Mouse (Mus musculus): ENCODE measurements around the gene Vti1a.

Gene Vti1a

DNA sequence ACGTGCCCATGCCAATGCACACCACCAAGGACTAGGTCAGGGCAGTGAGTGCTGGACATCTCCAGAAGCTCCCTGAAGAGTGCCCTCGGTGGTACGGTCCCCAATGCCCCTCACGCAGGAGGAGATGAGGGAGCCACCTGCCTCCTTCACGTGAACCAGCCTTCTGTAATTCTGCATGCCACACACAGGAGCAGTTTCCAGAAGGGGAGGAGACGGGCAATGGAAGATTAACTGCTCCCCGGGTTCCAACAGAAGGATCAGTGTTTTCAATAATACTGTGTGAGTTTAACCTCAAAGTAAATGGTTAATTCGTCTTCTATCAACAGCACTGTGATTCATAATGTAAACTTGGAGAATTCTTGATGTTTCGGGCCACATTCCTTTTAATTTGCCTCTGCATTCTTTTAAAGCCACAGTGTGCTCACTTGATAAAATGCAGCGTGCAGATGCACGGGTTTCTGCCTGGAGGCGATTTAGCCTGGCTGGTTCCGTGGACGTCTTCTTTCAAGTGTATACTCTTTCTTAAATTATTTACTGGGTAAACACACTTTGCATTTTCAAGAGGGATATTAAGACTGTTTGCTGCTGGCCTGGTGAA is 304.4 kb downstream of the Vti1a start:
- no peak for DNase-seq (ENCODE audit: low read depth, low spot score)

DNA sequence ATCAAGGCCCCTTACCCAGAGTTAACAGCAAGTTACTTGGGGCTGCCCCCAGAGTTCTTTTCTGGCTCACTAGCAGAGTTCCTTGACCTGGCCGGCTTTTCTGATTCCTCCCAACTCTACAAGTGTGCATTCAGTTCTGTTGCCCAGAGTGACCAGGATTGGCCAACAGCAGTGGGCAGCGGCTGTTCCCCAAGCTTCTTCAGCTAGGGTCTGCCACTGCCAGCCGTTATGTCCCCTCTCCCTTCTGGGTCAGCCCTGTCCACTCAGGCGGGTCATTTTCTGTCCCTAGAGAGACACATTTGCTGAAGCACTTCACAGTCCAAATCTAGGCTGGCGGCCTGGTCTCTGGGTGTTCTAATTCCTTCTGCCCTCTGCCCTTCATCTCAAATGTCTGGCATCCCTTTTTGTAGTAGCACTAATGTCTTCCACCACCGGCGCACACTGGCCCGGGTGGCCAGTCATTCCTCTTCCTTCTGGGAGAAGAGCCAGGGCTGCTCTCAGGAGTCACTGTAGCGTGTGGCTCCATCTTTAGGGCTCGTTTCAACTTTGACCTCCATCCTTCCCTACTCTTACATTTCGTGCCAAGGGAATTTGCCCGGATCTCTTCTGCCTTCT is 305.0 kb downstream of the Vti1a start:
- DNase-seq (ENCODE audit: low read depth, low spot score), result no peak

DNA sequence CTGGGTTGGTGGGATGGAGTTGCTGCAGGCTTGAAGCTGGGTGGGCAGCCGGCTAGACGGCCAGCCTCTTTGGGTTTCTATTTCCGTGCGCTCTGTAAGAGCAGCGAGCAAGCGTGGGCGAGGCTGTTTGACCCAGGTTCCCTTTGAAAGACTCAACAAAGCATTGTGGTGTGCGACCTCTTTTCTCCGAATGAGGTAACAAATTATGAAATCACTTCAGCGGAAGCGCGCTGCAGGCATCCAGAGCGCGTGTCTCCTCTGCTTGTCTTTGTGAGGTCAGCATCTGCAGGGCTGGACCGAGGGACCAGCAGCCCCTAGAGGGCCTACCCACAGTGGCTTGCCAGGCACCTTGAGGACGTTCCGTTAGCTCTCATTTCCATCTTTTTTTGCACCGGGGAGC is 306.7 kb downstream of the Vti1a start:
- no peak for DNase-seq (ENCODE audit: low read depth, low spot score)

DNA sequence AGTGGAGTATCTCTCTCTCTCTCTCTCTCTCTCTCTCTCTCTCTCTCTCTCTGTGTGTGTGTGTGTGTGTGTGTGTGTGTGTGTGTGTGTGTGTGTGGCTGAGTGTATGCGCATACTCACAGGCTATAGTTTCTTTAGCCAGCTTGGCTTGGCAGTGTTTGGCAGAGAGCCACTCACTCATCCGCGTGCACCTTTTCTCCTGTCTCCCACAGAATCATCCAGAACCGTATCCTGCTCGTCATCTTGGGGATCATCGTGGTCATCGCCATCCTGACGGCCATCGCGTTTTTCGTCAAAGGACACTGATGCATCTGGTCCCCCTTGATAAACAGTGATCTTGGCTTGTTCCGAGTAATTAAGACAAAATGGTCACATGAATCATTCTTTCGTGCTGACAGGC is 307.5 kb downstream of the Vti1a start:
- DNase-seq (ENCODE audit: low read depth, low spot score), result no peak

DNA sequence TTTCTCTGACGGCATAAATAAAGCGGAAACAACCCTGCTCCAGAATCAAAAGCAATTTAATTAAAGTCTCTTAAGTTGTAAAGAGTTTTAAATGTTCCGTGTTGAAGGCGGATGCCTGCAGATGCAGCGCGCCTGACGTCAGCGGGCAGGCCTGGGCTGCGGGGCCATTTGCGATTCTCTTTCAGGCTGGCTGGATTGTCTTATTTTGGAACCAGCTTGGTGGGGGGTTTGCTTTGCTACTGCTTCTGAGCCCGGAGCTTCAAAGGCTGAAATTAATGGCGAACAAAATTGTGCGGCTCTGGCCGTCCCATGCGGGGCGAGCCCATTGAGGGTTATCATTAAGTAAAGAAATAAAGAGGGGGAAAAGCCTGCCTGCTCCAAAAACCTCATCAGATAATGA is 310.4 kb downstream of the Vti1a start:
- DNase-seq (ENCODE audit: low read depth, low spot score), result no peak

DNA sequence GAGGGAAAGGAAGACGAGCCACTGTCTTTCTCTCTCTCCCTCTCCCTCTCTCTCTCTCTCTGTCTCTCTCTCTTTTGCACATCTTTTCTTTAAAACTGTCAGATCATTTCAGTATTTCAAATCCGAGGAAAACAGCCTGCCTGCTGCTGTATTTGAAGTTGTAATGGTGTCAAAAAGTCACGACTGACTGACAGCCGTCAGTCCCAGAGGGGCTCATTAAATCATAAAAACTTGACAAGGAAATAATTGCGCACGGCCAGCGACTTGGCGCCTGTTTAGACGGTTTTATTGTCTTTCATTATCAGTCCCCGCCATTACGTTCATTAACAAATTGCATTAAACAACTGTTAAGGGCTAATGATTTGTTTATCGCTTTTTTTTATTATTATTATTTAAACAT is 310.9 kb downstream of the Vti1a start:
- DNase-seq (ENCODE audit: low read depth, low spot score), result no peak

DNA sequence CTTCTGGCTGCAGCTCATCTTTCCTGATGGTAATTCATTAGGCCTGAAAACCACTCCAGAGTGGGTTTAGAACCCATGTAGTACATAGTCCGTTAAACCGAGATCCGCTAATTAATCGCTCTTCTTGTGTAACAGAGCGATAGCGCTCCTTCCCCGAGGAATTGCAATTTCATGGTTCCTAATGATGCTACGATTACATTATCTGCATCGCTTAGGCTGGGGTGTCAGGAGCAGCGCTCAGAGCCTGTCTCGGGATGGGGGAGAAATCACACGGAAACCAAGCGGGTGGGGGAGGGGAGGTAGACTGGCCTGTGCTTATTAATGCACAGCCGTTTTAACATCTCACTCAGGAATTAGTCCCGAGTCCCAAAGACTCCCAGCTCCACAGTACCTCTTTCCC is 319.4 kb downstream of the Vti1a start:
- no peak for DNase-seq (ENCODE audit: low read depth, low spot score)

DNA sequence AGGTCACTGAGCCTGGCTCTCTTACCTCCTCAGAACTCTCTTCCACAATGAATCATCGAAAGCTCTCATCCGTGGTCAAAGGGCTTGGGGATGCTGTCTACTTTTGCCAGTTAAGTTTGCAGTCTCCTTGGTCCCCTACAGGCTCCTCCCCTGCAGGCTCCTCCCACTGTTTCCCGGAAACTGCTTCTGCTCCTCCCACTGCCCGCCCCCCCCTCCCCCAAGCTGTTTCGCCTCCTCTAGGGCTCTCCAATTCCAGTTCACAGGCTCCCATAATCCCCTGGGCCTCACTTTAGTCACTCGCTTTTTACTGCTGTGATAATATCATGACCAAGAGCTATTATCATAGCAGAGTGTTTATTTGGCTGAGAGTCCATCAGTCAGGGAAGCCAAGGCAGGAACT is 324.2 kb downstream of the Vti1a start:
- no peak for DNase-seq (ENCODE audit: low read depth, low spot score)

DNA sequence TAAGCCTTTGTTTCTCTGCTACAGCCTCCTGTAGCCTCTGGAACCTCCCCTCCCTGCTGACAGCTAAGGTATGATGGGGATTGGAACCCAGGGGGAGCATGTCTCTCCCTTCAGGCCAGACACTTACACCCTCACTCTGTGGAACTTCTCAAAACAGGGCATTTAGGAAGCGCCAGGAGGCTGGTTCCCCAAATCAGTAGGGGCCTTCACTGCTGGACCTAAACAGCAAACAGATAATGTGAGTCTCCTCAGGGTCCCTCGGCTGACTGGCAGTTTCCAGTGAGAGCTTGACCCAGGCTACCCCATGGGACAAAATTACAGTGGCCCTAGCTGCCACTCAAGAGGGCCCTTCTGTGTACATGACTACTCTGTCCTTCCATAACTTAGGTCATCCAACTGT is 325.8 kb downstream of the Vti1a start:
- no peak for DNase-seq (ENCODE audit: low read depth, low spot score)

DNA sequence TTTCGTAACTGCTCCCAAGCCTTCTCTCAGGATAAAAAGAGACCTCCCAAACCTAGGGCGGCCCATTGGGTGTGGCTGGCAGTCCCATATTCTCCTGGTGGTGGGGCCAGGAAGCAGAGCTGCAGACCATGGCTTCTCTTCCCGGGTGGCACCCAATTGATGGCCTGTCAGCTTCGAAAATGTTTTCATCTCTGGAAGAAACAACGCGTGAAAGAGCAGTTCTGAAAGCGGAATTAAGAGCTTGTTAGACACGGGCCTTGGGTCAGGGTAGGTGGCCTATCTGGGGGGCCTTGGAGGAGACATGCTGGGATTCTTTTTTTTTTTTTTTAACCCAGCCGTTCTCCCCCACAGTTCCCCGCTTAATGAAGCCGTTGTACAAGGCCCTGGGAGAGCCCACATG is 326.3 kb downstream of the Vti1a start:
- DNase-seq (ENCODE audit: low read depth, low spot score), result no peak

DNA sequence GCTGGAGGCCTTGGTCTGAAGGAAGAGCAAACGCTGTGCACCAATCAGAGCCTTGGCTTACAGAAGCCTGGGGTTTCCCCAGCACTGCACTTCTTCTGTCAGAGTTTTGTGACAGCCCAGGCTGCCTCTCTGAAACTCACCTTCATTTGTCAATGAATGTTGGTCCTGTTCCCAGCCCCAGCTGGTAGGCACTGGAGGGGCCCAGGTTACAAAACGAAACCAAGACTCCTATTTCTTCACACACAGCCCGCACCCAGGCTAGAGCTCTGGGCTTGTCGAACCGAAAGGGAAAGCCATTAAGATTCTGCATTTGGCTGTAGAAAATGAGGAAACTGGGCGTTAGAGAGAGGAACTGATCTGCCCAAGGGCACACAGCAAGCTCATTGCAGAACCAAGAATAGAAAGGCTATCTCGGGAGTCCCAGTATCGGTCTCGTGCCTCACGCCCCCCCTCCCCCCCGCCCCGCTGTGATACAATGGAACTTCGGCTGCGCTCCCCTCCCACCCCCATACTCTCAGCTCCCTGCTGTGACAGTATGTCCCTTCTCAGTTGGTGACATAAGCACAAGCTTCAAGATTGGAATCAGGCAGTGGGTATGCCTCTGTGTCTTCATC is 327.3 kb downstream of the Vti1a start:
- DNase-seq (ENCODE audit: low read depth, low spot score), result peak; percentile 48

DNA sequence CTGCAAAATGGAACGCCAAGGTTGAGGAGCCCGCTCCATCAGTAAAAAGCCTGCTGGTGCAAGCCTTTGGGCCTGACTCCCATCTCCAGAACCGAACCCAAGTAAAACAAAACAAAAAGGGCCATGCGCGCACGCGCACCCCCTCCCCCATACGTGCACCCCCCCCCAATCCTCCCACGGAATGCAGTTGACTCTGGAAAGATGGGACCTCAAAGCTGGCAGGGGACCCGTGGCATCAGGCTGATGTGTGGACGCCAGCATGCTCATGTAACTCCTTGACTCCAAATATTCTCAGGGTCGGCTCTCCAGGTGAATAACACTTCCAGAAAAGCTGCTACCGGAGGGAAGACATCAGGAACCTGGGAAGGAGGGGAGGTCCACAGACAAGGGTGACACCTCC is 327.8 kb downstream of the Vti1a start:
- DNase-seq (ENCODE audit: low read depth, low spot score), result no peak

DNA sequence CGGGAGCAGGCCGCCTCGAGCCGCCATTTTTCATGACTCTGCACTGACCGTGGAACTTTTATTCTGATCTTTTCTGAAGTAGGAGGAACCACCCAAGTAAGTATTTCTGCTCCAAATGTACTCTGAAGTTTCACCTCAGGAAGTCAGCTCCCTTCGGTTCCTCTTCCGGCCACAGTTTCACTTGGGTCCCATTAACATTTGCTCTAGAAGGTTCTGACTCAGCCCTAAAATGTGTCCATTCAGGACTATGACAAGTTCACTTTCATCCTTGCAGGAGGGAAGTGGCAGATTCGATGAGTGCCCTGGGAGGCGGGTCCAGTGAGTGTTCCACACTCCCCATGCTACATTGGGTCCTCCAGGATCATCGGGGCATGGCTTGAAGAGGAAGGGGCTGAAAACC is 333.3 kb downstream of the Vti1a start:
- DNase-seq (ENCODE audit: low read depth, low spot score), result no peak

DNA sequence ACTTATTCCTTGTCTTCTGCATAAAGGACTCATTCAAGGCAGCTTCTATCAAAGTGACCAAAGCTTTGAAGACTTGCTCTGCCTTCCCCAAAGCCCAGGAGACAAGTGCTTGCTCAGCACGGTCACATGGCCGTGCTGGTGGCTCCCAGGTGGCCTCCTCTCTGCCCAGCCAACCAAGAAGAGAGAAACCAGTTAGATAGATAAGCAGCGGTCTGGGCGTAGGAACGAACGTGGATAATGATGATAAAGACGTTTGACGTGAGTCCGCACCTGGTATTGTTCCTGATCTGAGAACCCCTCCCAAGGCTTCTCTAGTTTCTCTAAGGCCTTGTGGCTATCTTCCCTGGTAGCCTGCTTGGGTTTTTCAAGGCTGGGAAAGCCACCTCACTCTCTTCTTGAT is 334.9 kb downstream of the Vti1a start:
- DNase-seq (ENCODE audit: low read depth, low spot score), result no peak

DNA sequence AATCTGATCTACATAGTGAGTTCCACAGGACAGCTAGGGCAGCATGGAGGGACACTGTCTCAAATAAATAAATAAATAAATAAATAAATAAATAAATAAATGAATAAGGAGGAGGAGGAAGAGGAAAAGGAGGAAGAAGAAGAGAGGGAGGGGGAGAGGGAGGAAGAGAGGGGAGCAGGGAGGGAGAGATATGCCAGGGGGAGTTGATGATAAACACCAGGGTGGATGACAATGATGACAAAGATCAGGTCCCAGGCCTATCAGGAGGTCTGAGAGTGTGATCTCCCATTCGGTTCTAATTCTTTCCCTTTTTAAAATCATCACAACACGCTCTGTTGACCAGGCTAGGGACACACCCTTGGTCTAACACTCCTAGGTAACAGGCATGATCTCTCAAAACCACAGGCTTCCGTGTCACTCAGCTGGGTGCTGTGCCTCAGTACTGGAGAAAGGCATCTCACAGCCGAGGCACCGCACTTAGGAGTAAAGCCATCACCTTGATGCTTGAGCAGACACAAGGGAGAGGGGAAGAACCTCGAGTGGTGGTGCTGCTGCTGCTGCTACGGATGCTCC is 336.7 kb downstream of the Vti1a start:
- DNase-seq (ENCODE audit: low read depth, low spot score), result no peak

DNA sequence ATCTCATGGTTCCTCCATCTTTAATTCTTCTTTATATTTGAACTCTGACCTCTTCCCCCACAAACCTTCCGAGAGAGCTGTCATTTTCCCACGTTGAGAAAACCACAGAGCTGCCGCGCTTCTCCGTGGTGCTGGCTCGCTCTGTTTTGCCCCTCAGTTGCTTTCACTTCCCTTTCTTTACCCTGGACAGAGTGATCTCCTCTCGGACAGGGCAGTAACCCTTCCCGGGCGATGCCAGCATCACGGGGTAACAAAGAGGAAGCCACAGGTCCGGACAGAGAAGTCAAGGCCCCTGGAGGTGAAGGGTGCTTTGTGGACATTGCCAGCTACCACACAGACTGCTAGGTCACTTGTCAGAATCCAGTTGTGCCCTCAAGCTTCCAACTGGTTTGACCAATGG is 344.1 kb downstream of the Vti1a start:
- no peak for DNase-seq (ENCODE audit: low read depth, low spot score)

DNA sequence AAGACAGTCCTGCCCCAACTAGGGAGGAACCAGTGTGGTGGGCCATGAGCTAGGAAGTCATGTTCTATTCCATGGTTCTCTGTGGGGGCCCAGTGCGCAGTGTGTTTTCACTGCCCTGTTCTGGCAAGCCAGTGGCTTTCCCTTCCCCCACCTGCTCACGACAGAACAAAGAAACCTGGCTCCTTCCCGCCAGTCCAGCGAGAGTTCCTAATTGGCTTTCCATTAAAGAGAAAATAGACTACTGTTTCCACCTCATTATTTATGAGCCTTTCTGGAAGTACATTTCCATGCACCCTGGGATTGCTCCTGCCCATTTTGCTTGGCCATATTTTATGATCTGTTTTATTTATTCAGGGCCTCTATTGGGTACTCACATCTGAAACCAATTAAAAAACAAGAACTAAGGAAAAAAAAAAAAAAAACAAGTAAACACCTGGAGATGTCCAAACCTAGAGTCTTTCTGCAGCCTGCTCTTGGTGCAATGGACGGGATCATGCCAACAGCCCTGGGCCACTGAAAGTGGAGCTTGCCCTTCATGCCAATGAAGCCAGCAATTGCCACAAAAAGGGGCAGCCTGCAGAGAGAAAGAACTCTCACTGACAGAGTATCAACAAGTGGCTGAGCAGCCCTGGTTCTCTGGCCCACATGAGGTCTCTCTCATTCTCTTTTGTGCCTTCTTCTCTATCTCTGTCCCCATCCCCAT is 346.6 kb downstream of the Vti1a start:
- DNase-seq (ENCODE audit: low read depth, low spot score), result no peak

DNA sequence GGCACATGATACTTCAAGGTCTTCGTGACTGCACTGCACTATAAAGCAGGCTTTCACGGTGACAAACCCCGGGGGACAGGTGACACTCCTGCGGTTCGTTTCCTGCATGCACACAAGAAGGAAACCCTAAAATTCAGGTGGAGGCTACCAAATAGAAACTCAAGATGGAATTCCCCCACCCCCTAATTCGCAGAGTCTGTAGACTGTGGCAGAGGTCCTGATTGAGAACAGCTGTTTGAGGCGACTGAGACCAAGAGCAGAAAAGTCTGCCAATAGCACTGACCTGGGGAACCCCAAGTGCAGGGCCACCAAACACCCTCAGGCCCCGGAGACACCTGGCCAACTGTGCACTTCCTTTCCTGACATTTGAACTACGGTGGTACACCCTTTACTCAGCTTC is 351.7 kb downstream of the Vti1a start:
- no peak for DNase-seq (ENCODE audit: low read depth, low spot score)

DNA sequence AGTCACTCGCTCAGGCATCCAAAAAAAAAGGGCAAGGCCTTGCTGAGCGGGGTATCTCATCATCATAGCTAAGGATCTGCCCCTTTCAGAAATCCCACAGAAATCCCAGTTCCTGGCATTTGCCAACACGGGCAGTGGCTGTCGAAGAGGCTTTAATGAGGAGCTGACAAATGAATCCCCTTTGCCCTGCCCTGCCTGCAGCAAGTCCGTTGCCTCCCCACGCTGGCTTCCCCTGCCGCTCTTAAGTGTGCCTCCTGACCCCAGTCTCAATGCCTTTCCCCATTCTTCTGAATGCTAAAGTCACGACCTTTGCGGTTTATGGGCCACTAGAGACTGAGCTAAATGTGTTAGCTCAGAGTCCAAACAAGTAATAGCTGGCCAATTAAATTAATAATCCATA is 352.8 kb downstream of the Vti1a start:
- no peak for DNase-seq (ENCODE audit: low read depth, low spot score)

Measured in CD4-positive helper T cell, adult 2 months (primary cell).